Mouse (Mus musculus): ENCODE results near the gene Osgin1.
A peak's percentile ranks its signal among the peaks of the same experiment; 100 is the strongest.

Osgin1 gene

GRCm38 (mm10) chr8:119424199-119424733 lies 9.7 kb upstream of the Osgin1 start:
- DNase-seq = no peak

GRCm38 (mm10) chr8:119424740-119425139 lies 9.2 kb upstream of the Osgin1 start:
- no peak for DNase-seq

GRCm38 (mm10) chr8:119425533-119425932 lies 8.4 kb upstream of the Osgin1 start:
- no peak for DNase-seq

- DNase-seq = no peak
Measured at GRCm38 (mm10) chr8:119426069-119426735, 7.7 kb upstream of the Osgin1 start.

- DNase-seq = peak; percentile 58
Measured at GRCm38 (mm10) chr8:119427634-119428349, 6.1 kb upstream of the Osgin1 start.

- DNase-seq = no peak
Measured at GRCm38 (mm10) chr8:119428350-119428740, 5.6 kb upstream of the Osgin1 start.

- DNase-seq = no peak
Measured at GRCm38 (mm10) chr8:119428766-119429327, 5.1 kb upstream of the Osgin1 start.

GRCm38 (mm10) chr8:119429552-119429951 lies 4.4 kb upstream of the Osgin1 start:
- no peak for DNase-seq

- DNase-seq = no peak
Measured at GRCm38 (mm10) chr8:119430250-119430649, 3.7 kb upstream of the Osgin1 start.

- DNase-seq = no peak
Measured at GRCm38 (mm10) chr8:119430690-119431089, 3.2 kb upstream of the Osgin1 start.

GRCm38 (mm10) chr8:119432372-119432771 lies 1.6 kb upstream of the Osgin1 start:
- no peak for DNase-seq

- no peak for DNase-seq
Measured at GRCm38 (mm10) chr8:119434569-119434968, 645 bp downstream of the Osgin1 start.

GRCm38 (mm10) chr8:119435527-119435926 lies 1.6 kb downstream of the Osgin1 start:
- DNase-seq = no peak

GRCm38 (mm10) chr8:119436331-119436730 lies 2.4 kb downstream of the Osgin1 start:
- no peak for DNase-seq

GRCm38 (mm10) chr8:119436933-119437332 lies 3.0 kb downstream of the Osgin1 start:
- no peak for DNase-seq

GRCm38 (mm10) chr8:119437506-119437905 lies 3.6 kb downstream of the Osgin1 start:
- no peak for DNase-seq

GRCm38 (mm10) chr8:119438876-119439275 lies 5.0 kb downstream of the Osgin1 start:
- no peak for DNase-seq

- DNase-seq = no peak
Measured at GRCm38 (mm10) chr8:119439424-119439823, 5.5 kb downstream of the Osgin1 start.

- DNase-seq = no peak
Measured at GRCm38 (mm10) chr8:119439893-119440249, 5.9 kb downstream of the Osgin1 start.

GRCm38 (mm10) chr8:119440250-119440951 lies 6.5 kb downstream of the Osgin1 start:
- no peak for DNase-seq

- DNase-seq = no peak
Measured at GRCm38 (mm10) chr8:119440952-119441270, 7.0 kb downstream of the Osgin1 start.

- no peak for DNase-seq
Measured at GRCm38 (mm10) chr8:119442013-119442412, 8.1 kb downstream of the Osgin1 start.

- no peak for DNase-seq
Measured at GRCm38 (mm10) chr8:119442970-119443369, 9.0 kb downstream of the Osgin1 start.
